Mouse (Mus musculus) G1E (cell line): ENCODE data around the gene Slc16a5. TPM values are rescaled to one million over a fixed set of nuclear protein-coding genes. Genes with fewer than 3 reads are reported as not detected.
A peak's percentile ranks its signal among the peaks of the same experiment; 100 is the strongest.

Experiments used
- ATAC-seq: 2 replicates; pipeline ENCODE4 v1.8.0; 2016; ENCODE audit warnings: mild to moderate bottlenecking; ENCODE audit not compliant: insufficient number of reproducible peaks, poor library complexity, low FRiP score, severe bottlenecking; ENCODE audit errors: extremely low read depth
- DNase-seq: peaks from one replicate; pipeline ENCODE4 v3.0.0; 2012; ENCODE audit warnings: low spot score
- H3K27me3 ChIP-seq: 2 replicates; pipeline ENCODE4 v1.6.1; 2012; ENCODE audit warnings: mild to moderate bottlenecking, low read length, inconsistent platforms; ENCODE audit not compliant: insufficient read depth
- H3K36me3 ChIP-seq: replicated peaks from 2 replicates; pipeline ENCODE3; 2012; ENCODE audit warnings: mild to moderate bottlenecking, inconsistent platforms
- H3K4me1 ChIP-seq: 2 replicates; pipeline ENCODE4 v1.6.1; 2012; ENCODE audit warnings: low read depth, low read length, inconsistent platforms, mixed read lengths; ENCODE audit not compliant: insufficient read depth
- H3K4me3 ChIP-seq: 2 replicates; pipeline ENCODE4 v1.5.1; 2012; ENCODE audit warnings: low read depth, mild to moderate bottlenecking, inconsistent platforms, low read length, moderate library complexity, mixed read lengths
- H3K9me3 ChIP-seq: replicated peaks from 2 replicates; pipeline ENCODE4 v1.6.1; 2012; ENCODE audit warnings: inconsistent platforms
- CTCF ChIP-seq: IDR thresholded peaks from 2 replicates; pipeline ENCODE4 v1.5.1; 2012; ENCODE audit warnings: low read depth, low read length, inconsistent platforms, mixed read lengths
- GATA1 ChIP-seq: IDR thresholded peaks from 2 replicates; pipeline ENCODE4 v1.6.1; 2012; ENCODE audit warnings: borderline replicate concordance, low read length, inconsistent platforms, mixed read lengths
- GATA2 ChIP-seq: IDR thresholded peaks from 2 replicates; pipeline ENCODE4 v1.6.1; 2012; ENCODE audit warnings: low read depth, low read length, inconsistent platforms, borderline replicate concordance
- POLR2AphosphoS5 ChIP-seq: IDR thresholded peaks from 2 replicates; pipeline ENCODE4 v1.6.1; 2012; ENCODE audit warnings: low read depth, low read length, inconsistent platforms; ENCODE audit not compliant: insufficient replicate concordance
- TAL1 ChIP-seq: conservative IDR thresholded peaks from 2 replicates; pipeline ENCODE4 v1.6.1; 2012; ENCODE audit warnings: low read depth, low read length, inconsistent platforms, mixed read lengths
- polyA plus RNA-seq: library from polyadenylated mRNA; stranded (reverse); fragments of >175 nt; gene quantifications from 2 replicates; pipeline ENCODE4 v1.2.3, GENCODE M21; 2012
- total RNA-seq, 2 experiments: library from RNA; stranded (forward) in 1 of 2; stranded (reverse) in 1 of 2; fragments of 200-1000 nt in 1 of 2; fragments of >200 nt in 1 of 2; fragmentation: Nextera tagmentation in 1 of 2; gene quantifications; 2 replicates each; pipeline ENCODE4 v1.2.3; 2014 to 2017

Slc16a5 gene
- not detected in 2 replicates for total RNA-seq (2014; fragmentation: Nextera tagmentation)
- 0.05 TPM in 1 of 2 replicates, not detected in the other for total RNA-seq (2017)
- not detected in 2 replicates for polyA plus RNA-seq

DNA sequence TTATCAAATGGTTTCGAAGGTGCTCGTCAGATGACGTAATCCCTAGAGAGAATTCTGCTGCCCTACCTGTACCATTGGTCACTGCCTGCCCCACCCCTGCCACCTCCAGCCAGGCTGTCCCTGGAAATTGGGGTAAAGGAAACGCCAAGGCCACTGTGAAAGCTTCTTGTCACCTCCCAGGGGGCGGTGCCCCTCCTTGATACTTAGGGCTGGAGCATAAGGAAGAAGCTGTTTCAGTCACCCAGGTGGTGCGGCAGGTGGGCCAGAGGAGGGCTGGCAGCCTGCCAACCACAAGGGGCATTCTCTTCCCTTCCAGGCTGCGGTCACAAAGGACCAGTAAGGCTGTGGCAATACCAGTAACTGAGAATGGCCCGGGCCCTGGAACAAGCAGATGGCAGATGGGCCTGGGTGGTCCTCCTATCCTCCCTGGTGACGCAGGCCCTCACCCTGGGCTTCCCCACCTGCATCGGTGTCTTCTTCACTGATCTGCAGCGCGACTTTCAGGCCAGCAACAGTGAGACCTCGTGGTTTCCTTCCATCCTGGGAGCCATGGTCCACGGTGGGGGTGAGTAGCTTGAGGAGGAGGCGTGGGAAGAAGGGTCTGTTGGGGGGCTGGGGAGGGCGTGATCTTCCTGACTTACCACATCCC, at the start of gene Slc16a5:
Slc16a5 (plus strand) TSS at position 232 of the 649 bp plus-strand sequence.
- no peak for TF ChIP-seq POLR2AphosphoS5
- no peak for TF ChIP-seq CTCF
- no peak for TF ChIP-seq GATA1
- TF ChIP-seq GATA2: no peak
- no peak for TF ChIP-seq TAL1
- Histone ChIP-seq H3K9me3 (no peaks in the 10 kb centered on the region), H3K36me3 (no peaks in the 10 kb centered on the region), H3K27me3 (peaks cover 51% of the 10 kb centered on the region), H3K4me1 (peaks cover 2% of the 10 kb centered on the region; the same call in 1 of the 2 replicates), H3K4me3 (no peak within 1 kb of the TSS)
- no peak for DNase-seq
- ATAC-seq: no peak

DNA sequence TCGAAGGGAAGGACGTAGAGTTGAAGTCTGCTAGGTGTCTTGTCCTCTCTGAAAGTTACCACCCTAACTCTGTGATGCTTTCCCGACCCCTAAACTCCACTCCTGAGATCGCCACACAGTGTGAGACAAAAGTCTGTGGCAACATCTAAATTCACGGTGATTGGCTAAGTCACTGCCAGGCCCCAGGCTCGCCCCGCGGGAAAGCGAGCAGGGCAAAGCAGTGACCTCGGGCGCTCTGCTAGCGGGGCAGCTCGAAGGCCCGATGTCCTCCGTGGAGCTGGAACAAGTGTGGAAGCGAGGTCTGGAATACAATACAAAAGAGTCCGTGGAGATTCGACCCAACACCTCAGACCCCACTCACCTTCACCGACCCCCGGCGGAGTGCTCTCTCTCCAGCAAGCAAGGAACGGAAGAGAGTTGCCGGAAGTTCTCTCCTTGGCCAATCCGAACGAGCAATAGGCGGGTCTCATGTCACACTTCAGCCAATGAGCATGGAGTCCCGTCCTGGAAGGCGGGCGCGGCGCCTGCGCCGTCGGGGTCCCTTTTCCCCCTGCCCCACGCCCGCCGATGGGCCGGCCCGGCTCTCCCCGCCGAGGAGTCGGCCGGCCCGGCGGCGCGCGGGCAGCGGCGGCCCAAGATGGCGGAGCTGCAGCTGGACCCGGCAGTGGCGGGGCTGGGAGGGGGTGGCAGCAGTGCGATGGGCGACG, 42.6 kb upstream of the Slc16a5 start, which contains the start of the genes Atp5h and Kctd2:
Atp5h (minus strand) TSS at position 432 of the 707 bp plus-strand sequence.
Kctd2 (plus strand) TSS at position 598 of the 707 bp plus-strand sequence.
- DNase-seq: peak; percentile 99
- peaks cover 53% of the 10 kb centered on the region for H3K4me1 ChIP-seq
- peak within 1 kb of the TSS; percentile 94 for H3K4me3 ChIP-seq
- H3K36me3 ChIP-seq: peaks cover 61% of the 10 kb centered on the region
- TF ChIP-seq CTCF (no peak), TAL1 (no peak), GATA2 (no peak)
- no peaks in the 10 kb centered on the region for H3K27me3 ChIP-seq
- peak; percentile 99 for ATAC-seq
- H3K9me3 ChIP-seq: no peaks in the 10 kb centered on the region

DNA sequence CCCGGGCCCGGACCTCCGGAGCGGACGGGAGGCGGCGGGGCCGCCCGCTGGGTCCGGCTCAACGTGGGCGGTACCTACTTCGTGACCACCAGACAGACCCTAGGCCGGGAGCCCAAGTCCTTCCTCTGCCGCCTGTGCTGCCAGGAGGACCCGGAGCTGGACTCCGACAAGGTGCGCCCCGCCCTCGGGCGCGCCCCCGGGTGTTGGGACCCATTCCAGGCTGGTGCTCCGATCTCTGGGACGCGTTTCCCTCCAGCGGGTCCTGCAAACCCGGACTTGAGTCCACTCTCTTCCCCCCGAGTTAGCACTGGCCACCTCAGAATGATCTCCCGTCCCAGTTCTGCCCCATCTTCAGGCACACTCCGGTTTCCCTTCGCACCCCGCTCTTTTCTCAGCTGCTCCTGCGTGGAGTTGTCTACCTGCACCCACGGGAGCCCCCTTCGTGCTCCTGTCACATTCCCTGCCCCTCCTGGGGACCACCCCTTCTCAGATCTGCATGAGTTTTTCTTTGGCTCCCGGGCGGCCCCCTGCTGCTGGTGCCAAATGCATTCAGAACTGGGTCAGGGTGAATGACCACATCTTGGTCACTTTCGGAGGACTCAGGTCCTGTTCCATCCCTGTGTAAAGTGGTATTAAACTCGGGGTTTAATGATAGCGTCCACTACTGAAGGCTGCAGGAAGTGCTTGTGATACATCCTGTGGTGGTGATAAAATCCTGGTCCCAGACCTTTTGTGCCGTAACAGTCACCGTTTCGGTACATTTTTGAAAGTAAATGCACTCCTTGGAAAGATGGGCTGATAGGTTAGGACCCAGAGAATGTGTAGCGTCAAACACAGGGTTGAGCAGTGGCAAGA, 41.7 kb upstream of the Slc16a5 start:
- Histone ChIP-seq H3K4me1 (peaks cover 46% of the 10 kb centered on the region), H3K4me3 (peak overlapping the region; percentile 94), H3K9me3 (no peaks in the 10 kb centered on the region), H3K27me3 (no peaks in the 10 kb centered on the region), H3K36me3 (peaks cover 61% of the 10 kb centered on the region)
- DNase-seq (peak; percentile 61), ATAC-seq (no peak)
- TF ChIP-seq TAL1 (no peak), CTCF (no peak), GATA2 (no peak), POLR2AphosphoS5 (no peak), GATA1 (no peak)

DNA sequence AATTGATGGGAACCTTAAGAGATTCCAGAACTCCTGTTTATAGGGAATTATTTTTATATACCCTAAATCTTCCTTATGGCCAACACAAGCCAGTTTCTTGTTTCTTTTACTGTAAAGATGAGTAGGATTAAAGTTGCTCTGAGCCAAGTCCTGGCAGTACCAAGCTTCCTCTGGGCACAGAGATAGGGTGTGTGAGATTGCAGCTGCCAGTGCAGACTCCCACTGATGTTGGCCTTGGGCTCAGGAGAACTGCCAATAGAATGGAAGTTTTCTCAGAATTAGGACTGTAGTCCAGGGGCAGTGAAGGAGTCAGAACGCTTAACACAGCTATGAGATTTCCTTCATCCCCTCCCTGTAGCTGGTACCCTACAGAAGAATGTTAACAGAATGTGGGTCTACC, 40.9 kb upstream of the Slc16a5 start:
- Histone ChIP-seq H3K4me3 (no peak overlapping the region), H3K9me3 (no peaks in the 10 kb centered on the region), H3K4me1 (peaks cover 46% of the 10 kb centered on the region), H3K27me3 (no peaks in the 10 kb centered on the region), H3K36me3 (peaks cover 61% of the 10 kb centered on the region)
- no peak for TF ChIP-seq POLR2AphosphoS5
- no peak for TF ChIP-seq GATA1
- no peak for TF ChIP-seq CTCF
- TF ChIP-seq GATA2: no peak
- no peak for TF ChIP-seq TAL1
- ATAC-seq (no peak), DNase-seq (no peak)

GRCm38 (mm10) chr11:115421972-115422371, 40.3 kb upstream of the Slc16a5 start:
- TF ChIP-seq GATA1: no peak
- TF ChIP-seq CTCF: no peak
- TF ChIP-seq TAL1: no peak
- no peak for TF ChIP-seq GATA2
- no peak for TF ChIP-seq POLR2AphosphoS5
- no peak for DNase-seq
- H3K27me3 ChIP-seq: no peaks in the 10 kb centered on the region

DNA sequence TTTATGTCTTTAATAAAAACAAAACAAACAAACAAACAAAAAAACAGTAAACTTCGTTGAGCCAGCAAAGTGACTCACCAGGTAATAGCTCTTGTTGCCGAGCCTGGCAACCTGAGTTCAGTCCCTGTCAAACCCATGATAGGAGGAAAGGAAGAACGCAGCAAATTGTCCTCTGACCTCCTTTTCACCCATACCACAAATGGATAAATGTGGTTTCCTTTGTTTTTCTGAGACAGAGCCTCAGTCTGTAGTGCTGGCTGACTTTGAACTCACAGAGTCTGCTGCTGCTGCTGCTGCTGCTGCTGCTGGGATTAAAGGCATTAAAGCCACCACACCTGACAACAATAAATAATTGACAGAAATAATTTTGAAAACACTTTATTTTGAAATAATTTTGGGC, 39.2 kb upstream of the Slc16a5 start:
- Histone ChIP-seq H3K4me3 (no peak overlapping the region), H3K36me3 (peaks cover 61% of the 10 kb centered on the region), H3K9me3 (no peaks in the 10 kb centered on the region), H3K27me3 (no peaks in the 10 kb centered on the region), H3K4me1 (peaks cover 36% of the 10 kb centered on the region)
- ATAC-seq (no peak), DNase-seq (no peak)
- TF ChIP-seq CTCF: no peak
- no peak for TF ChIP-seq GATA2
- TF ChIP-seq TAL1: no peak
- no peak for TF ChIP-seq GATA1
- no peak for TF ChIP-seq POLR2AphosphoS5

More at GRCm38 (mm10) chr11:115421972-115422371, 40.3 kb upstream of the Slc16a5 start:
- Histone ChIP-seq H3K9me3 (no peaks in the 10 kb centered on the region), H3K4me3 (no peak overlapping the region), H3K36me3 (peaks cover 61% of the 10 kb centered on the region), H3K4me1 (peaks cover 45% of the 10 kb centered on the region)
- ATAC-seq: no peak
